ENCODE assay signal across 8 mouse cellular contexts in genomic region chr4:143213175-143213479, GRCm38 (mm10). TPM values are rescaled to one million over a fixed set of nuclear protein-coding genes. Genes with fewer than 3 reads are reported as not detected.
A peak's percentile ranks its signal among the peaks of the same experiment; 100 is the strongest.
DNase-seq lines count a peak whose midpoint lies in the region; ATAC-seq and TF ChIP-seq lines count a peak whose summit lies in the region.

No protein-coding gene starts in this region.

- no peak for DNase-seq in heart, postnatal 36 days
- no peak for DNase-seq in MEL (ENCODE audit: low read depth, low spot score)
- no peak for DNase-seq in hindbrain, embryonic 10.5 days (ENCODE audit: low spot score)
- no peak for DNase-seq in gastrocnemius, postnatal 14 days
- DNase-seq in right cerebral cortex, postnatal 36 days (ENCODE audit: low spot score in 2 of 2) = no peak
- no peak for DNase-seq in gastrocnemius, adult 8-10 months (ENCODE audit: low spot score in 2 of 2)

- ATAC-seq in heart, embryonic 13.5 days (ENCODE audit: extremely low read depth, insufficient number of reproducible peaks, low FRiP score, low TSS enrichment) = no peak

- peak overlapping the region; percentile 88 for H3K4me3 ChIP-seq in heart, embryonic 13.5 days
- H3K4me3 ChIP-seq in MEL (ENCODE audit: control insufficient read depth in 1 of 2, insufficient read depth in 1 of 2, low read depth in 2 of 2, low read length in 2 of 2) = peak overlapping the region in 1 of 2 experiments; percentile 86; a peak in 2 of 4 replicates
- H3K4me3 ChIP-seq in hindbrain, embryonic 10.5 days = peak overlapping the region; percentile 92
- no peak overlapping the region; the same call in 1 of the 2 replicates for H3K4me3 ChIP-seq in macrophage (ENCODE audit: inconsistent target)

- peak overlapping the region; percentile 95; the same call in 1 of the 2 replicates for H3K9ac ChIP-seq in heart, embryonic 13.5 days
- H3K9ac ChIP-seq in MEL (ENCODE audit: control insufficient read depth, low read depth, low read length, poor library complexity, severe bottlenecking) = peak overlapping the region; percentile 96

- peaks cover 12% of the 10 kb centered on the region for H3K4me1 ChIP-seq in heart, embryonic 13.5 days
- H3K4me1 ChIP-seq in MEL (ENCODE audit: control insufficient read depth in 1 of 2, insufficient read depth in 2 of 2, low read length in 2 of 2) = peaks cover 0 to 18% of the 10 kb centered on the region in 2 experiments; a peak in 3 of 4 replicates
- peaks cover 29% of the 10 kb centered on the region for H3K4me1 ChIP-seq in hindbrain, embryonic 10.5 days (replicated peaks)

- intact Hi-C loops in heart, postnatal 36 days (cut with DNase I) = loop anchor here (2.0 kb wide), 1 partner anchor 52 kb away; no protein-coding TSS in a partner anchor
- intact Hi-C loops in gastrocnemius, postnatal 14 days (cut with DNase I; ENCODE audit: low total_unique reads) = no loop called here

- H3K27me3 ChIP-seq in heart, embryonic 13.5 days (replicated peaks) = no peaks in the 10 kb centered on the region; the same call in 1 of the 2 replicates
- no peaks in the 10 kb centered on the region for H3K27me3 ChIP-seq in MEL (ENCODE audit: control insufficient read depth in 1 of 2, insufficient read depth in 2 of 2, low read length in 2 of 2)
- H3K27me3 ChIP-seq in hindbrain, embryonic 10.5 days (ENCODE audit: insufficient read depth, poor library complexity, severe bottlenecking) = 0 out of 2 replicates have a peak, but pooled peaks cover 6% of the 10 kb centered on the region

- peak overlapping the region; percentile 63; the same call in 1 of the 2 replicates for H3K27ac ChIP-seq in heart, embryonic 13.5 days (replicated peaks)
- H3K27ac ChIP-seq in MEL (ENCODE audit: control insufficient read depth, low read depth, low read length) (no peak overlapping the region), macrophage (peak overlapping the region; percentile 51; the same call in 1 of the 2 replicates)
- peak overlapping the region; percentile 99 for H3K27ac ChIP-seq in hindbrain, embryonic 10.5 days

- TF ChIP-seq CTCF in MEL (IDR thresholded peaks at IDR 0.05 in 2 of 3, conservative IDR thresholded peaks at IDR 0.05 in 1 of 3; ENCODE audit: control insufficient read depth in 1 of 3, insufficient read depth in 1 of 3, low read depth in 2 of 3, low read length in 3 of 3, poor library complexity in 1 of 3, severe bottlenecking in 1 of 3) = no peak

- H3K4me2 ChIP-seq in heart, embryonic 13.5 days = peak overlapping the region; percentile 79

- no peak for TF ChIP-seq RAD21 in MEL (IDR thresholded peaks at IDR 0.05; ENCODE audit: low read depth, low read length)

- no peak for TF ChIP-seq EP300 in MEL (IDR thresholded peaks at IDR 0.05; ENCODE audit: low read depth in 1 of 2, low read length in 2 of 2)

- H3K79me2 ChIP-seq in MEL (ENCODE audit: control insufficient read depth, insufficient read depth, low read length, poor library complexity) (peaks cover 24% of the 10 kb centered on the region), macrophage (ENCODE audit: inconsistent target) (peaks cover 28% of the 10 kb centered on the region)

- TF ChIP-seq POLR2A in MEL (IDR thresholded peaks at IDR 0.05; ENCODE audit: control insufficient read depth in 1 of 2, insufficient read depth in 1 of 2, low read depth in 1 of 2, low read length in 2 of 2, poor library complexity in 1 of 2) = no peak

- H3K9me3 ChIP-seq in heart, embryonic 13.5 days = no peaks in the 10 kb centered on the region
- no peaks in the 10 kb centered on the region for H3K9me3 ChIP-seq in MEL (replicated peaks; ENCODE audit: insufficient read depth, low read length)
- no peaks in the 10 kb centered on the region for H3K9me3 ChIP-seq in hindbrain, embryonic 10.5 days

- no peaks in the 10 kb centered on the region for H3K36me3 ChIP-seq in heart, embryonic 13.5 days
- H3K36me3 ChIP-seq in MEL (ENCODE audit: control insufficient read depth in 1 of 2, insufficient read depth in 2 of 2, low read length in 2 of 2) (peaks cover 0 to 21% of the 10 kb centered on the region in 2 experiments; a peak in 2 of 4 replicates), macrophage (ENCODE audit: inconsistent target) (no peaks in the 10 kb centered on the region)
- no peaks in the 10 kb centered on the region for H3K36me3 ChIP-seq in hindbrain, embryonic 10.5 days

- 94% methylated on average over 3 of the region's 3 CpGs for WGBS in heart, embryonic 13.5 days
- 97% methylated on average over 3 of the region's 3 CpGs for WGBS in hindbrain, embryonic 10.5 days
- WGBS in macrophage (ENCODE audit: missing documents) = 94% methylated on average over 2 of the region's 3 CpGs

TF ChIP-seq in MEL, 35 proteins besides CTCF, POLR2A, EP300 and RAD21:
- no peak for TF ChIP-seq USF1 (IDR thresholded peaks at IDR 0.05; ENCODE audit: low read depth, low read length)
- no peak for TF ChIP-seq MYB (IDR thresholded peaks at IDR 0.05; ENCODE audit: low read depth, low read length)
- TF ChIP-seq ELF1 (IDR thresholded peaks at IDR 0.05; ENCODE audit: low read depth, low read length) = no peak
- no peak for TF ChIP-seq E2F4 (IDR thresholded peaks at IDR 0.05; ENCODE audit: borderline replicate concordance, low read depth, low read length)
- no peak for TF ChIP-seq USF2 (IDR thresholded peaks at IDR 0.05; ENCODE audit: borderline replicate concordance in 1 of 2, insufficient read depth in 1 of 2, low read depth in 1 of 2, low read length in 2 of 2)
- TF ChIP-seq GABPA (IDR thresholded peaks at IDR 0.05; ENCODE audit: low read depth, low read length) = no peak
- no peak for TF ChIP-seq TAL1 (IDR thresholded peaks at IDR 0.05; ENCODE audit: low read length)
- no peak for TF ChIP-seq RCOR1 (IDR thresholded peaks at IDR 0.05; ENCODE audit: low read depth, low read length)
- no peak for TF ChIP-seq KAT2A (conservative IDR thresholded peaks at IDR 0.05; ENCODE audit: low read depth, low read length)
- TF ChIP-seq HCFC1 (IDR thresholded peaks at IDR 0.05; ENCODE audit: low read depth, low read length) = no peak
- TF ChIP-seq BHLHE40 (IDR thresholded peaks at IDR 0.05; ENCODE audit: borderline replicate concordance, low read depth, low read length) = no peak
- no peak for TF ChIP-seq UBTF (IDR thresholded peaks at IDR 0.05; ENCODE audit: borderline replicate concordance, insufficient read depth, low read depth, low read length)
- TF ChIP-seq ZKSCAN1 (IDR thresholded peaks at IDR 0.05; ENCODE audit: low read depth, low read length) = no peak
- no peak for TF ChIP-seq TCF12 (IDR thresholded peaks at IDR 0.05; ENCODE audit: low read depth, low read length)
- no peak for TF ChIP-seq NRF1 (IDR thresholded peaks at IDR 0.05; ENCODE audit: insufficient read depth, low read depth, low read length, poor library complexity, severe bottlenecking)
- TF ChIP-seq MAZ (IDR thresholded peaks at IDR 0.05; ENCODE audit: low read depth, low read length) = no peak
- no peak for TF ChIP-seq CHD2 (IDR thresholded peaks at IDR 0.05; ENCODE audit: low read length)
TF ChIP-seq in MEL: peak in this region for 0.

RNA-seq across cellular contexts. Expression of gene Prdm2, which starts 0.3 kb away (rescaled TPM):
- polyA plus RNA-seq in heart, embryonic 13.5 days (2015; fragmentation: Nextera tagmentation; extraction: Ambion mirVana) = 7.0 and 7.5 TPM in 2 replicates
- total RNA-seq in heart, postnatal 36 days (2021) = 10 to 100 TPM; 18.9 to 22.0 TPM
- 4.3 and 4.9 TPM in 2 replicates for total RNA-seq in MEL (2012; rRNA removed)
- polyA plus RNA-seq in MEL (2012; ENCODE audit: insufficient read depth in 1 of 2, insufficient read length in 2 of 2, low read depth in 1 of 2, low replicate concordance in 2 of 2, missing spikeins in 1 of 2) (10 to 100 TPM in 1 of 2 experiments, not detected in 1; 13.5 TPM), macrophage (2018) (15.1 to 17.2 TPM (median 15.4 TPM) in 3 replicates)
- polyA plus RNA-seq in hindbrain, embryonic 10.5 days (2016; fragmentation: Nextera tagmentation; extraction: Ambion mirVana) = 14.4 and 15.9 TPM in 2 replicates
- total RNA-seq in macrophage (2018; cell fraction: chromatin; rRNA removed) = 10 to 100 TPM; 55.9 to 99.4 (median 67.0) TPM
- 10 to 100 TPM; 17.9 to 29.7 (median 22.2) TPM for total RNA-seq in macrophage (2018; cell fraction: cytosol; rRNA removed)
- total RNA-seq in macrophage (2018; cell fraction: nucleus; rRNA removed) = 10 to 100 TPM; 44.6 to 85.2 (median 55.1) TPM
- total RNA-seq in gastrocnemius, postnatal 14 days (2021) = 10 to 100 TPM; 18.7 to 19.8 TPM
- 10 to 100 TPM; 20.3 to 28.1 (median 25.8) TPM for total RNA-seq in gastrocnemius, adult 8-10 months (2022)
